Mouse (Mus musculus) cerebral cortex, adult 2 months (tissue): Measurements from ENCODE around the gene Klf13.

ENCODE experiments used
- WGBS: fragments of 180-500 bp; shearing (Covaris S2); methylation state at CpG from one replicate; pipeline ENCODE4 v1.1.7; 2018; 5-methylcytosine and 5-hydroxymethylcytosine counted together

Klf13 gene

GRCm38 (mm10) chr7:63938914-63939396 lies at the start of gene Klf13:
Klf13 (minus strand) TSS chr7:63938915.
- WGBS = under 1% methylated on average over 50 of the region's 50 CpGs

GRCm38 (mm10) chr7:63988391-63988790 lies 49.7 kb upstream of the Klf13 start:
- 95% methylated on average over 2 of the region's 2 CpGs for WGBS

GRCm38 (mm10) chr7:63986407-63987182 lies 47.9 kb upstream of the Klf13 start:
- WGBS = 45% methylated on average over 12 of the region's 12 CpGs

- 60% methylated on average over 9 of the region's 9 CpGs for WGBS
These were observed 47.1 kb upstream of the Klf13 start for GRCm38 (mm10) chr7:63985696-63986406.

GRCm38 (mm10) chr7:63985266-63985665 lies 46.6 kb upstream of the Klf13 start:
- WGBS = 88% methylated on average over 7 of the region's 7 CpGs

GRCm38 (mm10) chr7:63984329-63984728 lies 45.6 kb upstream of the Klf13 start:
- 90% methylated on average over 2 of the region's 2 CpGs for WGBS

- 94% methylated on average over 4 of the region's 4 CpGs for WGBS
These were observed 38.9 kb upstream of the Klf13 start for GRCm38 (mm10) chr7:63977631-63978030.

- WGBS = 73% methylated on average over 4 of the region's 4 CpGs
These were observed 32.3 kb upstream of the Klf13 start for GRCm38 (mm10) chr7:63970986-63971385.

- WGBS = 70% methylated on average over 3 of the region's 3 CpGs
These were observed 31.2 kb upstream of the Klf13 start for GRCm38 (mm10) chr7:63969941-63970340.

- 82% methylated on average over 5 of the region's 5 CpGs for WGBS
These were observed 27.1 kb upstream of the Klf13 start for GRCm38 (mm10) chr7:63965635-63966418.

GRCm38 (mm10) chr7:63965135-63965534 lies 26.4 kb upstream of the Klf13 start:
- 57% methylated on average over 2 of the region's 2 CpGs for WGBS

GRCm38 (mm10) chr7:63964121-63964520 lies 25.4 kb upstream of the Klf13 start:
- WGBS = 92% methylated on average over 6 of the region's 6 CpGs

- 90% methylated on average over 5 of the region's 5 CpGs for WGBS
These were observed 24.9 kb upstream of the Klf13 start for GRCm38 (mm10) chr7:63963632-63964031.

GRCm38 (mm10) chr7:63957872-63958640 lies 19.3 kb upstream of the Klf13 start:
- 43% methylated on average over 12 of the region's 12 CpGs for WGBS

GRCm38 (mm10) chr7:63956981-63957713 lies 18.4 kb upstream of the Klf13 start:
- WGBS = 49% methylated on average over 16 of the region's 16 CpGs

GRCm38 (mm10) chr7:63956138-63956823 lies 17.6 kb upstream of the Klf13 start:
- 82% methylated on average over 14 of the region's 14 CpGs for WGBS

GRCm38 (mm10) chr7:63955440-63955839 lies 16.7 kb upstream of the Klf13 start:
- WGBS = 71% methylated on average over 2 of the region's 2 CpGs

- WGBS = 84% methylated on average over 7 of the region's 7 CpGs
These were observed 13.6 kb upstream of the Klf13 start for GRCm38 (mm10) chr7:63952077-63952898.

GRCm38 (mm10) chr7:63950931-63951607 lies 12.4 kb upstream of the Klf13 start:
- WGBS = 42% methylated on average over 10 of the region's 10 CpGs
